Mouse (Mus musculus) liver, embryonic 14.5 days (tissue): ENCODE data around the gene Cldn9. TPM values are rescaled to one million over a fixed set of nuclear protein-coding genes. Genes with fewer than 3 reads are reported as not detected.
A peak's percentile ranks its signal among the peaks of the same experiment; 100 is the strongest.

Experiments used
- ATAC-seq: fragments of 200-750 bp; cut with Nextera tagmentation; 2 replicates; pipeline ENCODE4 v1.8.0; 2017; ENCODE audit warnings: moderate number of reproducible peaks, mild to moderate bottlenecking, moderate library complexity; ENCODE audit not compliant: insufficient read depth
- DNase-seq, 3 experiments: peaks; one replicate each; pipeline ENCODE4 v3.0.0-alpha.2; 2012 to 2013; ENCODE audit warnings: low read depth in 3 of 3, low spot score in 3 of 3
- H3K27ac ChIP-seq: fragments of 300-500 bp; sonication (generic); 2 replicates; pipeline ENCODE4 v1.5.1; 2014; ENCODE audit warnings: moderate library complexity, mild to moderate bottlenecking, control low read depth, inconsistent platforms
- H3K27me3 ChIP-seq: fragments of 300-500 bp; sonication (generic); 2 replicates; pipeline ENCODE4 v1.6.1; 2014; ENCODE audit warnings: mild to moderate bottlenecking, low read length, moderate library complexity; ENCODE audit not compliant: control insufficient read depth, insufficient read depth
- H3K36me3 ChIP-seq: fragments of 300-500 bp; sonication (generic); replicated peaks from 2 replicates; pipeline ENCODE4 v1.6.1; 2014; ENCODE audit warnings: low read depth; ENCODE audit not compliant: control insufficient read depth, insufficient read depth
- H3K4me1 ChIP-seq, 2 experiments: fragments of 200-500 bp in 1 of 2; fragments of 300-500 bp in 1 of 2; sonication (generic) in 1 of 2; replicated peaks; 2 replicates each; pipeline ENCODE4 v1.6.1; 2012 to 2014; ENCODE audit warnings: antibody characterized with exemption in 1 of 2, inconsistent platforms in 1 of 2, low read length in 1 of 2; ENCODE audit not compliant: control insufficient read depth in 2 of 2, insufficient read depth in 2 of 2
- H3K4me2 ChIP-seq: fragments of 300-500 bp; sonication (generic); 2 replicates; pipeline ENCODE4 v1.6.1; 2014; ENCODE audit warnings: low read depth, mild to moderate bottlenecking, control low read depth, moderate library complexity
- H3K4me3 ChIP-seq, 2 experiments: fragments of 200-500 bp in 1 of 2; fragments of 300-500 bp in 1 of 2; sonication (generic) in 1 of 2; 2 replicates each; pipeline ENCODE4 v1.5.1; 2012 to 2014; ENCODE audit warnings: low read depth in 2 of 2, low read length in 2 of 2, mild to moderate bottlenecking in 2 of 2, control low read depth in 1 of 2, inconsistent platforms in 1 of 2, moderate library complexity in 1 of 2; ENCODE audit not compliant: insufficient read depth in 1 of 2
- H3K9ac ChIP-seq: fragments of 300-500 bp; sonication (generic); replicated peaks from 2 replicates; pipeline ENCODE4 v1.6.1; 2014; ENCODE audit warnings: mild to moderate bottlenecking, control low read depth, moderate library complexity
- H3K9me3 ChIP-seq: fragments of 300-500 bp; sonication (generic); 2 replicates; pipeline ENCODE4 v1.6.1; 2016; ENCODE audit warnings: low read length, mixed read lengths; ENCODE audit not compliant: control insufficient read depth
- CTCF ChIP-seq: IDR thresholded peaks from 2 replicates; pipeline ENCODE4 v1.5.1; 2016; ENCODE audit warnings: antibody characterized with exemption, low read depth, control low read depth
- EP300 ChIP-seq: IDR thresholded peaks from 2 replicates; pipeline ENCODE4 v1.6.1; 2016; ENCODE audit warnings: antibody characterized with exemption, low read depth
- WGBS: fragments of 180-500 bp; shearing (Covaris S2); extraction: QIAGEN DNeasy Blood & Tissue Kit; methylation state at CpG from one replicate; pipeline ENCODE4 v1.1.7; 2014; ENCODE audit not compliant: insufficient replicate concordance; 5-methylcytosine and 5-hydroxymethylcytosine counted together
- polyA plus RNA-seq, 2 experiments: library from polyadenylated mRNA; depleted of rRNA in 1 of 2; stranded (reverse) in 1 of 2; unstranded in 1 of 2; fragments of >200 nt; fragmentation: Nextera tagmentation in 1 of 2; extraction: Ambion mirVana in 1 of 2; gene quantifications; 2 replicates each; pipeline versions ENCODE4 v1.2.1 to v1.2.3; 2012 to 2014

The Cldn9 gene
- polyA plus RNA-seq, 2 experiments, result 0.04 TPM; not detected in 1

- Histone ChIP-seq H3K27me3 (peaks cover 74% of the 10 kb centered on the region), H3K9ac (no peak overlapping the region), H3K36me3 (no peaks in the 10 kb centered on the region), H3K4me1 (peaks cover 2 to 7% of the 10 kb centered on the region in 2 experiments; a peak in 2 of 4 replicates), H3K9me3 (no peaks in the 10 kb centered on the region), H3K27ac (no peak overlapping the region), H3K4me2 (no peak overlapping the region), H3K4me3 (no peak overlapping the region)
- no peak for TF ChIP-seq CTCF
- no peak for TF ChIP-seq EP300
- no peak for ATAC-seq
- WGBS, result 48% methylated on average over 10 of the region's 10 CpGs
- no peak for DNase-seq
Observed at GRCm38 (mm10) chr17:23681086-23681485, 2.7 kb downstream of the Cldn9 start.

- Histone ChIP-seq H3K4me3 (no peak overlapping the region), H3K4me1 (peaks cover 2 to 12% of the 10 kb centered on the region in 2 experiments; a peak in 2 of 4 replicates), H3K4me2 (no peak overlapping the region), H3K27me3 (peaks cover 76% of the 10 kb centered on the region), H3K9ac (no peak overlapping the region), H3K27ac (no peak overlapping the region), H3K9me3 (no peaks in the 10 kb centered on the region), H3K36me3 (no peaks in the 10 kb centered on the region)
- ATAC-seq (no peak), DNase-seq (no peak)
- TF ChIP-seq CTCF (no peak), EP300 (no peak)
- 36% methylated on average over 9 of the region's 9 CpGs for WGBS
Observed at GRCm38 (mm10) chr17:23680336-23680735, 3.5 kb downstream of the Cldn9 start.

- Histone ChIP-seq H3K9me3 (no peaks in the 10 kb centered on the region), H3K36me3 (no peaks in the 10 kb centered on the region), H3K4me3 (0 out of 4 replicates have a peak within 1 kb of the TSS, but pooled peaks of 1 of the 2 experiments have one; percentile 3), H3K27ac (no peak within 1 kb of the TSS), H3K4me1 (peaks cover 2 to 13% of the 10 kb centered on the region in 2 experiments; a peak in 2 of 4 replicates), H3K27me3 (peaks cover 73% of the 10 kb centered on the region), H3K4me2 (peak within 1 kb of the TSS; percentile 32; the same call in 1 of the 2 replicates), H3K9ac (no peak within 1 kb of the TSS)
- TF ChIP-seq CTCF (no peak), EP300 (no peak)
- 4% methylated on average over 38 of the region's 38 CpGs for WGBS
- DNase-seq, result no peak
- no peak for ATAC-seq
Observed at GRCm38 (mm10) chr17:23679127-23679835, 4.5 kb downstream of the Cldn9 start, which contains the start of gene Cldn6. Gene Cldn6, plus strand, starts transcription at chr17:23679249.

GRCm38 (mm10) chr17:23677236-23677679, 6.6 kb downstream of the Cldn9 start, which contains the start of gene Tnfrsf12a:
Gene Tnfrsf12a, minus strand, starts transcription at chr17:23677468.
- DNase-seq (peak; percentile 50 to 63 (median 60)), ATAC-seq (no peak)
- no peak for TF ChIP-seq EP300
- H3K9me3 ChIP-seq, result no peaks in the 10 kb centered on the region
- no peak within 1 kb of the TSS for H3K27ac ChIP-seq
- H3K9ac ChIP-seq, result peak within 1 kb of the TSS; percentile 33
- H3K27me3 ChIP-seq, result peaks cover 53% of the 10 kb centered on the region
- no peaks in the 10 kb centered on the region for H3K36me3 ChIP-seq
- H3K4me2 ChIP-seq, result peak within 1 kb of the TSS; percentile 81
- under 1% methylated on average over 34 of the region's 34 CpGs for WGBS
- H3K4me3 ChIP-seq, result peak within 1 kb of the TSS; percentile 51 to 57
- peaks cover 5 to 16% of the 10 kb centered on the region in 2 experiments for H3K4me1 ChIP-seq

GRCm38 (mm10) chr17:23676473-23677031, 7.3 kb downstream of the Cldn9 start:
- Histone ChIP-seq H3K9ac (peak overlapping the region; percentile 33; the same call in 1 of the 2 replicates), H3K9me3 (no peaks in the 10 kb centered on the region), H3K36me3 (no peaks in the 10 kb centered on the region), H3K27me3 (peaks cover 51% of the 10 kb centered on the region), H3K4me1 (peaks cover 5 to 16% of the 10 kb centered on the region in 2 experiments), H3K27ac (no peak overlapping the region), H3K4me3 (peak overlapping the region; percentile 51 to 57), H3K4me2 (peak overlapping the region; percentile 81)
- TF ChIP-seq EP300 (no peak), CTCF (no peak)
- WGBS, result under 1% methylated on average over 36 of the region's 37 CpGs
- ATAC-seq (no peak), DNase-seq (no peak)
